Mouse (Mus musculus) colon, adult 2 months (tissue): Measurements from ENCODE around the gene Gm8797. TPM values are rescaled to one million over a fixed set of nuclear protein-coding genes. Genes with fewer than 3 reads are reported as not detected.

ENCODE experiments used
- polyA plus RNA-seq: library from polyadenylated mRNA; depleted of rRNA; stranded (reverse); fragments of >200 nt; gene quantifications from 2 replicates; pipeline ENCODE4 v1.2.3, GENCODE M21; 2012; rRNA removed

Gm8797 gene
- 0.44 and 0.97 TPM in 2 replicates for polyA plus RNA-seq

GRCm38 (mm10) chr3:5750506-5750905 lies at the start of gene Gm8797:
Gm8797 (plus strand) TSS chr3:5750806.

